Mouse (Mus musculus) activated CD4-positive, CD25-positive, alpha-beta regulatory T cell, adult 4 months (primary cell): ENCODE results near the gene 6820408C15Rik. TPM values are rescaled to one million over a fixed set of nuclear protein-coding genes. Genes with fewer than 3 reads are reported as not detected.
"Not testable (repeated sequence)": the region's sequence is repeated elsewhere in the genome, so short reads cannot be mapped to it uniquely, and the experiment has no call there.

Experiments
- ATAC-seq: one replicate; pipeline ENCODE4 v1.8.0; 2017
- polyA plus RNA-seq, 2 experiments: library from polyadenylated mRNA; unstranded; fragments of 100-300 nt; shearing (Covaris generic); gene quantifications; one replicate each; pipeline ENCODE4 v1.2.1; 2017

The 6820408C15Rik gene
- polyA plus RNA-seq, 2 experiments from 2014 or later: not detected

GRCm38 (mm10) chr2:152411471-152411870 lies 3.9 kb upstream of the 6820408C15Rik start:
- ATAC-seq: no peak

- ATAC-seq: no peak
Measured at GRCm38 (mm10) chr2:152412526-152413157, 2.7 kb upstream of the 6820408C15Rik start.

GRCm38 (mm10) chr2:152413158-152413764 lies 2.1 kb upstream of the 6820408C15Rik start:
- ATAC-seq: no peak

GRCm38 (mm10) chr2:152413765-152414584 lies 1.4 kb upstream of the 6820408C15Rik start:
- peak; percentile 32 for ATAC-seq

- ATAC-seq: peak; percentile 71
Measured at GRCm38 (mm10) chr2:152414591-152415165, 709 bp upstream of the 6820408C15Rik start, which contains the start of gene Zcchc3. TSS of gene Zcchc3 (minus strand) at chr2:152415027.

- no peak for ATAC-seq
Measured at GRCm38 (mm10) chr2:152415786-152416185, 399 bp downstream of the 6820408C15Rik start.

- ATAC-seq: no peak
Measured at GRCm38 (mm10) chr2:152427493-152427892, 12.1 kb downstream of the 6820408C15Rik start.

GRCm38 (mm10) chr2:152428481-152428880 lies 13.1 kb downstream of the 6820408C15Rik start:
- not testable (repeated sequence) for ATAC-seq

- ATAC-seq: no peak
Measured at GRCm38 (mm10) chr2:152436405-152436901, 21.1 kb downstream of the 6820408C15Rik start.

- ATAC-seq: peak; percentile 65
Measured at GRCm38 (mm10) chr2:152436983-152437860, 21.8 kb downstream of the 6820408C15Rik start.

GRCm38 (mm10) chr2:152438963-152439362 lies 23.6 kb downstream of the 6820408C15Rik start:
- no peak for ATAC-seq

- ATAC-seq: no peak
Measured at GRCm38 (mm10) chr2:152439833-152440232, 24.4 kb downstream of the 6820408C15Rik start.

GRCm38 (mm10) chr2:152442322-152442721 lies 26.9 kb downstream of the 6820408C15Rik start:
- no peak for ATAC-seq

- ATAC-seq: no peak
Measured at GRCm38 (mm10) chr2:152443281-152443680, 27.9 kb downstream of the 6820408C15Rik start.

GRCm38 (mm10) chr2:152446642-152447041 lies 31.3 kb downstream of the 6820408C15Rik start:
- no peak for ATAC-seq

- no peak for ATAC-seq
Measured at GRCm38 (mm10) chr2:152447461-152447860, 32.1 kb downstream of the 6820408C15Rik start.

- no peak for ATAC-seq
Measured at GRCm38 (mm10) chr2:152450241-152450640, 34.9 kb downstream of the 6820408C15Rik start.

- no peak for ATAC-seq
Measured at GRCm38 (mm10) chr2:152452101-152452781, 36.9 kb downstream of the 6820408C15Rik start.

- ATAC-seq: no peak
Measured at GRCm38 (mm10) chr2:152459241-152459640, 43.9 kb downstream of the 6820408C15Rik start.

GRCm38 (mm10) chr2:152464570-152465150 lies 49.3 kb downstream of the 6820408C15Rik start, which contains the start of gene Defb23:
TSS of gene Defb23 (minus strand) at chr2:152464620.
- no peak for ATAC-seq

GRCm38 (mm10) chr2:152470973-152471372 lies 55.6 kb downstream of the 6820408C15Rik start:
- ATAC-seq: no peak
